Mouse (Mus musculus): Measurements from ENCODE around the gene Abca1. TPM values are rescaled to one million over a fixed set of nuclear protein-coding genes. Genes with fewer than 3 reads are reported as not detected.

The Abca1 gene
- polyA plus RNA-seq, 1 experiment from 2014 or later, result 5.3 TPM

Other genes with a start within 250 kb of the Abca1 start
- not detected in 2 replicates for gene Olfr272, start 240.7 kb downstream of the Abca1 start, polyA plus RNA-seq (2014; fragmentation: Nextera tagmentation; extraction: Ambion mirVana)
- gene Olfr270, start 195.3 kb downstream of the Abca1 start, polyA plus RNA-seq (2014; fragmentation: Nextera tagmentation; extraction: Ambion mirVana), result not detected in 2 replicates
- not detected in 2 replicates for gene Nipsnap3a, start 170.6 kb downstream of the Abca1 start, polyA plus RNA-seq (2014; fragmentation: Nextera tagmentation; extraction: Ambion mirVana)
- gene Nipsnap3b, start 148.0 kb downstream of the Abca1 start, polyA plus RNA-seq (2014; fragmentation: Nextera tagmentation; extraction: Ambion mirVana), result 85.4 and 92.8 TPM in 2 replicates